8 mouse cellular contexts compared by ENCODE assay signal in the genomic region with DNA sequence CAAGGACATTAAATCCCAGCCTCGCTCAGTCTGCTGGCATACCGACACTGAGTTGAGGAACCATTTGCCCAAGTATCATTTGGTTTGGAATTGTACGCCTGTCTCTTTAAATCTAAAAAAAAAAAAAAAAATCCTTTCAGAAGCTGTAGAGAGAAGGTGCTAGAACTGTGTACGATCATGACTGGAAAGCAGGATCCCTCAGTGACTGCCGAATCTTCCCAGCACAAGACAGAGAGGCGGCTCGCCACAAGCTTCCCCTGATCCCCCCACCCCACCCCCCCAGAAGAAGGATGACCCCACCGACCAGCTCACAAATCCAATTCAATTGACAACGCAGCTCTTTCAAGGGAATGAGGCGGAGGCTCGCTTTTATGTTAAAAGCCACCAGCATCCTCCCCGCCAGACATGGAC. TPM values are rescaled to one million over a fixed set of nuclear protein-coding genes. Genes with fewer than 3 reads are reported as not detected.
DNase-seq lines count a peak whose midpoint lies in the region; ATAC-seq lines count a peak whose summit lies in the region.

No protein-coding gene starts in this region.

- DNase-seq in kidney, adult 9 months: no peak
- peak; percentile 19 for DNase-seq in adipocyte (ENCODE audit: low spot score)
- no peak for DNase-seq in limb, embryonic 11.5 days (ENCODE audit: low spot score)
- no peak for DNase-seq in thymus, postnatal 0 days (ENCODE audit: low spot score)

- no peaks in the 10 kb centered on the region for H3K9me3 ChIP-seq in kidney, embryonic 16.5 days (ENCODE audit: low read length)
- no peaks in the 10 kb centered on the region for H3K9me3 ChIP-seq in forebrain, embryonic 13.5 days (replicated peaks)
- no peaks in the 10 kb centered on the region for H3K9me3 ChIP-seq in limb, embryonic 11.5 days (ENCODE audit: control insufficient read depth, low read length)
- no peaks in the 10 kb centered on the region for H3K9me3 ChIP-seq in stomach, embryonic 14.5 days (ENCODE audit: control insufficient read depth, low read depth, low read length)

- H3K36me3 ChIP-seq in kidney, embryonic 16.5 days (ENCODE audit: insufficient read depth, low read length): no peaks in the 10 kb centered on the region
- H3K36me3 ChIP-seq in forebrain, embryonic 13.5 days (ENCODE audit: poor library complexity, severe bottlenecking): no peaks in the 10 kb centered on the region
- no peaks in the 10 kb centered on the region for H3K36me3 ChIP-seq in limb, embryonic 11.5 days (ENCODE audit: control insufficient read depth, insufficient read depth, low read length)
- no peaks in the 10 kb centered on the region for H3K36me3 ChIP-seq in stomach, embryonic 14.5 days (ENCODE audit: control insufficient read depth, insufficient read depth, low read length)

- H3K27ac ChIP-seq in kidney, embryonic 16.5 days (ENCODE audit: low read length): peak overlapping the region; percentile 25; the same call in 1 of the 2 replicates
- peak overlapping the region; percentile 78 for H3K27ac ChIP-seq in forebrain, embryonic 13.5 days
- H3K27ac ChIP-seq in limb, embryonic 11.5 days (replicated peaks; ENCODE audit: low read depth, low read length): no peak overlapping the region
- peak overlapping the region; percentile 59; the same call in 1 of the 2 replicates for H3K27ac ChIP-seq in stomach, embryonic 14.5 days (ENCODE audit: low read length)

- H3K4me2 ChIP-seq in kidney, embryonic 16.5 days (replicated peaks; ENCODE audit: low read depth, low read length): peak overlapping the region; percentile 95
- H3K4me2 ChIP-seq in forebrain, embryonic 13.5 days: peak overlapping the region; percentile 68
- H3K4me2 ChIP-seq in limb, embryonic 11.5 days (ENCODE audit: low read depth, severe bottlenecking): peak overlapping the region; percentile 60
- H3K4me2 ChIP-seq in stomach, embryonic 14.5 days (replicated peaks; ENCODE audit: low read depth, low read length): peak overlapping the region; percentile 63

- WGBS in kidney, embryonic 16.5 days: 2% methylated on average over 12 of the region's 12 CpGs
- WGBS in forebrain, embryonic 13.5 days: 4% methylated on average over 12 of the region's 12 CpGs
- 7% methylated on average over 12 of the region's 12 CpGs for WGBS in limb, embryonic 11.5 days
- WGBS in stomach, embryonic 14.5 days: 15% methylated on average over 12 of the region's 12 CpGs

- peak overlapping the region; percentile 68 for H3K9ac ChIP-seq in kidney, embryonic 16.5 days (replicated peaks; ENCODE audit: low read length)
- peak overlapping the region; percentile 75 for H3K9ac ChIP-seq in forebrain, embryonic 13.5 days
- H3K9ac ChIP-seq in limb, embryonic 11.5 days (ENCODE audit: low read length): no peak overlapping the region; the same call in 1 of the 2 replicates
- no peak overlapping the region; the same call in 1 of the 2 replicates for H3K9ac ChIP-seq in stomach, embryonic 14.5 days (replicated peaks; ENCODE audit: low read depth, low read length)

- peaks cover 10% of the 10 kb centered on the region for H3K4me1 ChIP-seq in kidney, embryonic 16.5 days (ENCODE audit: insufficient read depth, low read length)
- H3K4me1 ChIP-seq in forebrain, embryonic 13.5 days: peaks cover 22% of the 10 kb centered on the region
- peaks cover 4% of the 10 kb centered on the region; the same call in 1 of the 2 replicates for H3K4me1 ChIP-seq in limb, embryonic 11.5 days (ENCODE audit: control insufficient read depth, insufficient read depth, low read length)
- no peaks in the 10 kb centered on the region for H3K4me1 ChIP-seq in stomach, embryonic 14.5 days (ENCODE audit: control insufficient read depth, insufficient read depth, low read length)

- no peaks in the 10 kb centered on the region for H3K27me3 ChIP-seq in kidney, embryonic 16.5 days (ENCODE audit: insufficient read depth, low read length)
- H3K27me3 ChIP-seq in forebrain, embryonic 13.5 days: no peaks in the 10 kb centered on the region
- H3K27me3 ChIP-seq in limb, embryonic 11.5 days (ENCODE audit: control insufficient read depth, insufficient read depth, low read length): peaks cover 5% of the 10 kb centered on the region; the same call in 1 of the 2 replicates
- H3K27me3 ChIP-seq in stomach, embryonic 14.5 days (ENCODE audit: control insufficient read depth, insufficient read depth, low read length): no peaks in the 10 kb centered on the region

- H3K4me3 ChIP-seq in kidney, embryonic 16.5 days (ENCODE audit: low read length): peak overlapping the region; percentile 56
- peak overlapping the region; percentile 47 for H3K4me3 ChIP-seq in forebrain, embryonic 13.5 days
- H3K4me3 ChIP-seq in limb, embryonic 11.5 days (ENCODE audit: low read depth, low read length): peak overlapping the region; percentile 26
- peak overlapping the region; percentile 42 for H3K4me3 ChIP-seq in stomach, embryonic 14.5 days (ENCODE audit: low read depth, low read length)

- no peak for ATAC-seq in kidney, embryonic 16.5 days (ENCODE audit: low FRiP score, low TSS enrichment)
- ATAC-seq in forebrain, embryonic 13.5 days: peak; percentile 55
- no peak for ATAC-seq in limb, embryonic 11.5 days (ENCODE audit: insufficient number of reproducible peaks, low FRiP score, low TSS enrichment, low read depth)
- ATAC-seq in stomach, embryonic 14.5 days (ENCODE audit: insufficient number of reproducible peaks, insufficient read depth, low FRiP score, low read depth): no peak
- no peak for ATAC-seq in granulocyte monocyte progenitor cell, adult 5-6 weeks (replicated peaks; ENCODE audit: poor library complexity, severe bottlenecking)

RNA-seq across cellular contexts. Expression of gene Pebp1, which starts 47.1 kb away (rescaled TPM):
- 841 and 885 TPM in 2 replicates for polyA plus RNA-seq in kidney, embryonic 16.5 days (2015; fragmentation: Nextera tagmentation; extraction: Ambion mirVana)
- 1,080 and 1,130 TPM in 2 replicates for polyA plus RNA-seq in forebrain, embryonic 13.5 days (2015; fragmentation: Nextera tagmentation; extraction: Ambion mirVana)
- polyA plus RNA-seq in limb, embryonic 11.5 days (2014; fragmentation: Nextera tagmentation; extraction: Ambion mirVana): 838 and 884 TPM in 2 replicates
- 706 and 729 TPM in 2 replicates for polyA plus RNA-seq in stomach, embryonic 14.5 days (2014; fragmentation: Nextera tagmentation; extraction: Ambion mirVana)
- 447 and 515 TPM in 2 replicates for total RNA-seq in granulocyte monocyte progenitor cell, adult 5-6 weeks (2014; fragmentation: Nextera tagmentation)
- 170 and 182 TPM in 2 replicates for total RNA-seq in granulocyte monocyte progenitor cell, adult 5-6 weeks (2017)
- polyA plus RNA-seq in thymus, postnatal 0 days (2015; fragmentation: Nextera tagmentation; extraction: Ambion mirVana): 420 and 455 TPM in 2 replicates

Comparison
In these comparisons a context has a peak if more than half of its experiments do, and no peak if none do; other contexts are left out.
1. H3K9ac ChIP-seq: peak in kidney, embryonic 16.5 days (single experiment) and forebrain, embryonic 13.5 days (single experiment); none in limb, embryonic 11.5 days (single experiment) and stomach, embryonic 14.5 days (single experiment).
2. Peak in every context shown above with its lines, with median percentiles within 50 percentile points of each other: H3K4me2 ChIP-seq and H3K4me3 ChIP-seq.